Mouse (Mus musculus): ENCODE data around the gene Anapc5.

DNA sequence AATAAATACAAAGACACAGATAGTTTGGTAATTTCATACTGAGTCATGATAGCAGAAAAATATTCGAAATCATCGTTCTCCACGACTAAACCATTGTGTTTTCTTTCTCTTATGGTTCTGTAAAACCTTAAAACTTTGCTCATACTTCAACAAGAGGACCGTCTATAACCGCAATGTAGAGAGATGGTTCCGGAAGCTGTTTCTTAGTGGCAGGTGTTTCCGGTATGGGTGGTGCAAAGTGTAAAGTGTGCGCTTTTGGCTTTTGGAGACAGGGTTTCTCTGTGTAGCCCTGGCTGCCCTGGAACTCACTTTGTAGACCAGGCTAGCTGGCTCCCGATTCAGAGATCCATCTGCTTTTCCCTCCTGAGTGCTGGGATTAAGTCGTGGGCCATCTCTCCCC lies 11.4 kb upstream of the Anapc5 start:
- TF ChIP-seq CTCF (IDR thresholded peaks at IDR 0.05; ENCODE audit: low read depth, low read length): no peak
- TF ChIP-seq POLR2A (IDR thresholded peaks at IDR 0.05; ENCODE audit: insufficient read depth, low read length): no peak
